Mouse (Mus musculus) embryonic fibroblast, embryonic 13.5 days (primary cell): ENCODE measurements at regions not wholly inside any gene's neighbourhood (a gene's known extent, or its start where the extent isn't known, plus 50 kb on each side); places are given as distances from the start of the nearest gene placed in this dataset.

ENCODE experiments used
- CTCF ChIP-seq: IDR thresholded peaks from 2 replicates; pipeline ENCODE4 v1.5.1; 2011; ENCODE audit warnings: mild to moderate bottlenecking, control low read depth, low read length, moderate library complexity, borderline replicate concordance; ENCODE audit not compliant: insufficient read depth
- POLR2A ChIP-seq: IDR thresholded peaks from 2 replicates; pipeline ENCODE4 v1.6.1; 2011; ENCODE audit warnings: low read depth, mild to moderate bottlenecking, control low read depth, low read length, moderate library complexity

- no peak for TF ChIP-seq CTCF
- no peak for TF ChIP-seq POLR2A
Measured at GRCm38 (mm10) chr11:17727258-17728034, 226.2 kb downstream of the Etaa1 start.
